ENCODE assay signal across 9 mouse cellular contexts in the genomic region with DNA sequence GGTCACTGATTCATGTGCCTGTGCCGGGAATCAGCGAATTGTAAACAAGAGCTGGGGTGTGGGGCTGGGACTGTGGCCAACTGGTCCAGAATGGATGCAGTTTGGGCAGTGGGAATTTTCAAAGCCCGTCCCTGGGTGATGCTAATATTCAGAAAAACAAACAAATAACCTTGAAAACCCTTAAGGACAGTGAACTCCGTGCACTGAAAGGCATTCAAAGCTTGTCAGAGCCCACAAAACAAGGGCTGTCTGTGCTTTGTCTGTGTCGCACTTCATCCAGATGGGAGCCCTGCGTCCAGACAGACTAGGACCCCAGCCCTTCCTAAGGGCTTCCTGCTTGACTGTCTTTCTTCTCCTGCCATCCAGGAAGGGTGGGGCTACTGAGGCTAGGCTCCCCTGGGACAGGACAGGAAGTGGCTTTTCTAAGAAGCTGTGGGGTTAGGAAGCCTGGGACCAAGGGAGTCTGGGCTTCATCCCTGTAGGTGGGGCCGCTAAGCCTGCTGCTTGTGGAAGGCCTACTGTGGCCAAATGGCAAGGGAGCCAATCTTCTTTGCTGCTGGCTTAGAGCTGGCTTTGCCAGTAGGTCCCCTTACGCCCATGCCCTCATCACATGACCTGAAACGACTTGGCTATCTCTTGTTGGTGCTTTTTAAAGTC. TPM values are rescaled to one million over a fixed set of nuclear protein-coding genes. Genes with fewer than 3 reads are reported as not detected.
DNase-seq lines count a peak whose midpoint lies in the region; ATAC-seq and TF ChIP-seq lines count a peak whose summit lies in the region.
"Had no signal": no experiment of that assay in that cellular context is flagged by ENCODE, and none has a peak within 500 bp of the region (broad histone marks: within the 10 kb centered on the region; RNA-seq: fewer than 3 reads in every experiment).

No protein-coding gene starts in this region.

- H3K9ac ChIP-seq in forebrain, embryonic 16.5 days (replicated peaks; ENCODE audit: low read depth, low read length) = peak overlapping the region; percentile 82
- peak overlapping the region; percentile 64 for H3K9ac ChIP-seq in hindbrain, embryonic 12.5 days
- peak overlapping the region; percentile 55 for H3K9ac ChIP-seq in limb, embryonic 14.5 days (ENCODE audit: low read depth, low read length, severe bottlenecking)
- peak overlapping the region; percentile 74 for H3K9ac ChIP-seq in midbrain, embryonic 16.5 days (ENCODE audit: low read depth, low read length)

- WGBS in forebrain, embryonic 16.5 days = 21% methylated on average over 9 of the region's 9 CpGs
- 22% methylated on average over 9 of the region's 9 CpGs for WGBS in hindbrain, embryonic 12.5 days
- WGBS in limb, embryonic 14.5 days = 17% methylated on average over 9 of the region's 9 CpGs
- WGBS in midbrain, embryonic 16.5 days = 27% methylated on average over 9 of the region's 9 CpGs

- peak overlapping the region; percentile 48 for H3K4me3 ChIP-seq in forebrain, embryonic 16.5 days (replicated peaks; ENCODE audit: low read length)
- H3K4me3 ChIP-seq in hindbrain, embryonic 12.5 days = peak overlapping the region; percentile 38
- peak overlapping the region; percentile 27 for H3K4me3 ChIP-seq in limb, embryonic 14.5 days (replicated peaks; ENCODE audit: low read length)
- H3K4me3 ChIP-seq in midbrain, embryonic 16.5 days (ENCODE audit: low read depth, low read length) = peak overlapping the region; percentile 45

- 0 out of 2 replicates have a peak, but pooled peaks have one; percentile 1 for TF ChIP-seq POLR2A in limb, embryonic 14.5 days (IDR thresholded peaks at IDR 0.05; ENCODE audit: borderline replicate concordance, extremely low read depth, insufficient read depth, insufficient read length)

- peak overlapping the region; percentile 99 for H3K27ac ChIP-seq in forebrain, embryonic 16.5 days (ENCODE audit: low read length)
- peak overlapping the region; percentile 97 for H3K27ac ChIP-seq in hindbrain, embryonic 12.5 days
- peak overlapping the region; percentile 99 for H3K27ac ChIP-seq in limb, embryonic 14.5 days (replicated peaks; ENCODE audit: low read depth, low read length)
- peak overlapping the region; percentile 98 for H3K27ac ChIP-seq in midbrain, embryonic 16.5 days (ENCODE audit: low read length)

- H3K9me3 ChIP-seq in forebrain, embryonic 16.5 days (ENCODE audit: control insufficient read depth, low read length) = no peaks in the 10 kb centered on the region
- H3K9me3 ChIP-seq in hindbrain, embryonic 12.5 days (replicated peaks) = no peaks in the 10 kb centered on the region
- no peaks in the 10 kb centered on the region for H3K9me3 ChIP-seq in limb, embryonic 14.5 days (ENCODE audit: control insufficient read depth, low read length)
- H3K9me3 ChIP-seq in midbrain, embryonic 16.5 days (replicated peaks; ENCODE audit: control insufficient read depth, low read length, poor library complexity, severe bottlenecking) = no peaks in the 10 kb centered on the region

- ATAC-seq in forebrain, embryonic 16.5 days = peak; percentile 2; the same call in 1 of the 2 replicates
- peak; percentile 77 for ATAC-seq in hindbrain, embryonic 12.5 days (ENCODE audit: low FRiP score)
- 0 out of 2 replicates have a peak, but pooled peaks have one; percentile 1 for ATAC-seq in limb, embryonic 14.5 days (ENCODE audit: low FRiP score, low read depth)
- ATAC-seq in midbrain, embryonic 16.5 days = peak; percentile 31

- no peaks in the 10 kb centered on the region for H3K27me3 ChIP-seq in forebrain, embryonic 16.5 days (replicated peaks; ENCODE audit: control insufficient read depth, insufficient read depth, low read length)
- no peaks in the 10 kb centered on the region for H3K27me3 ChIP-seq in hindbrain, embryonic 12.5 days
- no peaks in the 10 kb centered on the region for H3K27me3 ChIP-seq in limb, embryonic 14.5 days (ENCODE audit: control insufficient read depth, insufficient read depth, low read length)
- H3K27me3 ChIP-seq in midbrain, embryonic 16.5 days (ENCODE audit: control insufficient read depth, insufficient read depth, low read depth, low read length) = no peaks in the 10 kb centered on the region

- peak overlapping the region; percentile 79 for H3K4me2 ChIP-seq in forebrain, embryonic 16.5 days (ENCODE audit: low read length)
- peak overlapping the region; percentile 59 for H3K4me2 ChIP-seq in hindbrain, embryonic 12.5 days (replicated peaks)
- H3K4me2 ChIP-seq in limb, embryonic 14.5 days (replicated peaks; ENCODE audit: low read depth, low read length, severe bottlenecking) = peak overlapping the region; percentile 60
- H3K4me2 ChIP-seq in midbrain, embryonic 16.5 days (ENCODE audit: low read length) = peak overlapping the region; percentile 78

- peak; percentile 59 for DNase-seq in cerebellum, adult 11-12 months
- no peak for DNase-seq in cerebellum, adult 8-10 months
- DNase-seq in adrenal gland, postnatal 14 days = peak; percentile 77
- peak; percentile 61 for DNase-seq in limb, embryonic 14.5 days (ENCODE audit: low spot score)
- no peak for DNase-seq in c-Kit-positive CD71-positive TER-119-positive erythroid progenitor cells, embryonic 14.5 days (ENCODE audit: low spot score)

- peaks cover 45% of the 10 kb centered on the region for H3K4me1 ChIP-seq in forebrain, embryonic 16.5 days (replicated peaks; ENCODE audit: control insufficient read depth, insufficient read depth, low read length)
- peaks cover 51% of the 10 kb centered on the region for H3K4me1 ChIP-seq in hindbrain, embryonic 12.5 days
- H3K4me1 ChIP-seq in limb, embryonic 14.5 days (ENCODE audit: control insufficient read depth, insufficient read depth, low read length) = peaks cover 79% of the 10 kb centered on the region
- peaks cover 13% of the 10 kb centered on the region; the same call in 1 of the 2 replicates for H3K4me1 ChIP-seq in midbrain, embryonic 16.5 days (ENCODE audit: control insufficient read depth, insufficient read depth, low read length)

- H3K36me3 ChIP-seq in forebrain, embryonic 16.5 days (ENCODE audit: control insufficient read depth, insufficient read depth) = peaks cover 6% of the 10 kb centered on the region
- 0 out of 2 replicates have a peak, but pooled peaks cover 9% of the 10 kb centered on the region for H3K36me3 ChIP-seq in hindbrain, embryonic 12.5 days
- H3K36me3 ChIP-seq in limb, embryonic 14.5 days (ENCODE audit: control insufficient read depth, insufficient read depth, low read length) = peaks cover 10% of the 10 kb centered on the region
- 0 out of 2 replicates have a peak, but pooled peaks cover 5% of the 10 kb centered on the region for H3K36me3 ChIP-seq in midbrain, embryonic 16.5 days (ENCODE audit: control insufficient read depth, insufficient read depth, low read length)

RNA-seq across cellular contexts. Expression of gene Hacl1, which starts 21.6 kb away (rescaled TPM):
- 62.2 and 112 TPM in 2 replicates for total RNA-seq in adrenal gland, postnatal 14 days (2021)
- 6.9 and 8.9 TPM in 2 replicates for polyA plus RNA-seq in forebrain, embryonic 16.5 days (2015; fragmentation: Nextera tagmentation; extraction: Ambion mirVana)
- 6.9 and 11.5 TPM in 2 replicates for polyA plus RNA-seq in hindbrain, embryonic 12.5 days (2016; fragmentation: Nextera tagmentation; extraction: Ambion mirVana)
- 14.7 and 18.2 TPM in 2 replicates for polyA plus RNA-seq in limb, embryonic 14.5 days (2012; rRNA removed)
- 16.5 and 16.6 TPM in 2 replicates for polyA plus RNA-seq in limb, embryonic 14.5 days (2014; fragmentation: Nextera tagmentation; extraction: Ambion mirVana)
- 8.6 and 10.6 TPM in 2 replicates for polyA plus RNA-seq in midbrain, embryonic 16.5 days (2015; fragmentation: Nextera tagmentation; extraction: Ambion mirVana)

RNA-seq across cellular contexts. Expression of gene Btd, which starts 21.9 kb away (rescaled TPM):
- 40.4 and 47.4 TPM in 2 replicates for total RNA-seq in adrenal gland, postnatal 14 days (2021)
- 15.5 and 19.5 TPM in 2 replicates for polyA plus RNA-seq in forebrain, embryonic 16.5 days (2015; fragmentation: Nextera tagmentation; extraction: Ambion mirVana)
- 20.2 and 20.8 TPM in 2 replicates for polyA plus RNA-seq in hindbrain, embryonic 12.5 days (2016; fragmentation: Nextera tagmentation; extraction: Ambion mirVana)
- 52.0 and 70.2 TPM in 2 replicates for polyA plus RNA-seq in limb, embryonic 14.5 days (2012; rRNA removed)
- polyA plus RNA-seq in limb, embryonic 14.5 days (2014; fragmentation: Nextera tagmentation; extraction: Ambion mirVana) = 34.7 and 35.8 TPM in 2 replicates
- polyA plus RNA-seq in midbrain, embryonic 16.5 days (2015; fragmentation: Nextera tagmentation; extraction: Ambion mirVana) = 15.0 and 17.2 TPM in 2 replicates

RNA-seq across cellular contexts. Expression of gene Gm49387, which starts 22.0 kb away (rescaled TPM):
- 3.0 and 6.4 TPM in 2 replicates for total RNA-seq in adrenal gland, postnatal 14 days (2021)
- not detected in 2 replicates for polyA plus RNA-seq in forebrain, embryonic 16.5 days (2015; fragmentation: Nextera tagmentation; extraction: Ambion mirVana)
- polyA plus RNA-seq in hindbrain, embryonic 12.5 days (2016; fragmentation: Nextera tagmentation; extraction: Ambion mirVana) = 0.93 TPM in 1 of 2 replicates, not detected in the other
- polyA plus RNA-seq in limb, embryonic 14.5 days (2012; rRNA removed) = not detected in 2 replicates
- polyA plus RNA-seq in limb, embryonic 14.5 days (2014; fragmentation: Nextera tagmentation; extraction: Ambion mirVana) = 3.0 TPM in 1 of 2 replicates, not detected in the other
- not detected in 2 replicates for polyA plus RNA-seq in midbrain, embryonic 16.5 days (2015; fragmentation: Nextera tagmentation; extraction: Ambion mirVana)
- total RNA-seq: layer of hippocampus, postnatal 25 days had no signal

Comparison
In these comparisons a context has a peak if more than half of its experiments do, and no peak if none do; other contexts are left out.
1. DNase-seq: peak in cerebellum, adult 11-12 months (single experiment), adrenal gland, postnatal 14 days (single experiment) and limb, embryonic 14.5 days (single experiment); none in cerebellum, adult 8-10 months (single experiment) and c-Kit-positive CD71-positive TER-119-positive erythroid progenitor cells, embryonic 14.5 days (single experiment).
2. ATAC-seq: peak in every context shown above with its lines; median percentile 77 in hindbrain, embryonic 12.5 days; 31 in midbrain, embryonic 16.5 days; 2 in forebrain, embryonic 16.5 days; 1 in limb, embryonic 14.5 days.
3. Peak in every context shown above with its lines, with median percentiles within 50 percentile points of each other: H3K27ac ChIP-seq, H3K4me2 ChIP-seq, H3K4me3 ChIP-seq and H3K9ac ChIP-seq.